Mouse (Mus musculus) G1E (cell line): ENCODE results near the gene Srl.

Source experiments
- CTCF ChIP-seq: IDR thresholded peaks from 2 replicates; pipeline ENCODE4 v1.5.1; 2012; ENCODE audit warnings: low read depth, low read length, inconsistent platforms, mixed read lengths
- GATA1 ChIP-seq: IDR thresholded peaks from 2 replicates; pipeline ENCODE4 v1.6.1; 2012; ENCODE audit warnings: borderline replicate concordance, low read length, inconsistent platforms, mixed read lengths

- TF ChIP-seq CTCF (no peak), GATA1 (no peak)
Observed at GRCm38 (mm10) chr16:4586531-4587123, 45.0 kb upstream of the Srl start.
